Mouse (Mus musculus): ENCODE data around the gene Pdzd2. TPM values are rescaled to one million over a fixed set of nuclear protein-coding genes. Genes with fewer than 3 reads are reported as not detected.

The Pdzd2 gene
- total RNA-seq, 4 experiments from 2014 or later = 67.0 to 85.4 (median 77.8) TPM

GRCm38 (mm10) chr15:12542316-12542715 is 197.4 kb downstream of the Pdzd2 start:
- DNase-seq (ENCODE audit: low spot score in 2 of 2) = no peak

GRCm38 (mm10) chr15:12539618-12540302 is 200.0 kb downstream of the Pdzd2 start:
- no peak for DNase-seq (ENCODE audit: low spot score in 2 of 2)

- DNase-seq (ENCODE audit: low spot score in 2 of 2) = no peak
These were observed 206.5 kb downstream of the Pdzd2 start for GRCm38 (mm10) chr15:12533254-12533653.

GRCm38 (mm10) chr15:12532568-12532967 is 207.2 kb downstream of the Pdzd2 start:
- no peak for DNase-seq (ENCODE audit: low spot score in 2 of 2)

GRCm38 (mm10) chr15:12522810-12523209 is 216.9 kb downstream of the Pdzd2 start:
- DNase-seq (ENCODE audit: low spot score in 2 of 2) = no peak

GRCm38 (mm10) chr15:12520292-12520691 is 219.4 kb downstream of the Pdzd2 start:
- no peak for DNase-seq (ENCODE audit: low spot score in 2 of 2)

GRCm38 (mm10) chr15:12518370-12518973 is 221.3 kb downstream of the Pdzd2 start:
- DNase-seq (ENCODE audit: low spot score in 2 of 2) = no peak

GRCm38 (mm10) chr15:12517314-12517813 is 222.4 kb downstream of the Pdzd2 start:
- no peak for DNase-seq (ENCODE audit: low spot score in 2 of 2)

GRCm38 (mm10) chr15:12515272-12515844 is 224.4 kb downstream of the Pdzd2 start:
- no peak for DNase-seq (ENCODE audit: low spot score in 2 of 2)

GRCm38 (mm10) chr15:12513526-12513925 is 226.2 kb downstream of the Pdzd2 start:
- DNase-seq (ENCODE audit: low spot score in 2 of 2) = no peak

- DNase-seq (ENCODE audit: low spot score in 2 of 2) = no peak
These were observed 230.9 kb downstream of the Pdzd2 start for GRCm38 (mm10) chr15:12508765-12509377.

- DNase-seq (ENCODE audit: low spot score in 2 of 2) = no peak
These were observed 232.2 kb downstream of the Pdzd2 start for GRCm38 (mm10) chr15:12507523-12507922.

GRCm38 (mm10) chr15:12506514-12506913 is 233.2 kb downstream of the Pdzd2 start:
- no peak for DNase-seq (ENCODE audit: low spot score in 2 of 2)

- no peak for DNase-seq (ENCODE audit: low spot score in 2 of 2)
These were observed 233.6 kb downstream of the Pdzd2 start for GRCm38 (mm10) chr15:12506085-12506484.

GRCm38 (mm10) chr15:12505556-12505955 is 234.2 kb downstream of the Pdzd2 start:
- DNase-seq (ENCODE audit: low spot score in 2 of 2) = no peak

GRCm38 (mm10) chr15:12503907-12504306 is 235.8 kb downstream of the Pdzd2 start:
- DNase-seq (ENCODE audit: low spot score in 2 of 2) = no peak

- DNase-seq (ENCODE audit: low spot score in 2 of 2) = no peak
These were observed 237.7 kb downstream of the Pdzd2 start for GRCm38 (mm10) chr15:12501924-12502548.

GRCm38 (mm10) chr15:12500674-12501073 is 239.1 kb downstream of the Pdzd2 start:
- no peak for DNase-seq (ENCODE audit: low spot score in 2 of 2)

GRCm38 (mm10) chr15:12494084-12494483 is 245.6 kb downstream of the Pdzd2 start:
- DNase-seq (ENCODE audit: low spot score in 2 of 2) = no peak

GRCm38 (mm10) chr15:12493258-12493657 is 246.5 kb downstream of the Pdzd2 start:
- no peak for DNase-seq (ENCODE audit: low spot score in 2 of 2)

GRCm38 (mm10) chr15:12490969-12491368 is 248.8 kb downstream of the Pdzd2 start:
- DNase-seq (ENCODE audit: low spot score in 2 of 2) = peak; percentile 23 to 65

- no peak for DNase-seq (ENCODE audit: low spot score in 2 of 2)
These were observed 249.2 kb downstream of the Pdzd2 start for GRCm38 (mm10) chr15:12490527-12490926.

Measured in left cerebral cortex, adult 8-10 months (tissue).